Mouse (Mus musculus): ENCODE measurements at regions not wholly inside any gene's neighbourhood (a gene's known extent, or its start where the extent isn't known, plus 50 kb on each side); places are given as distances from the start of the nearest gene placed in this dataset.

DNA sequence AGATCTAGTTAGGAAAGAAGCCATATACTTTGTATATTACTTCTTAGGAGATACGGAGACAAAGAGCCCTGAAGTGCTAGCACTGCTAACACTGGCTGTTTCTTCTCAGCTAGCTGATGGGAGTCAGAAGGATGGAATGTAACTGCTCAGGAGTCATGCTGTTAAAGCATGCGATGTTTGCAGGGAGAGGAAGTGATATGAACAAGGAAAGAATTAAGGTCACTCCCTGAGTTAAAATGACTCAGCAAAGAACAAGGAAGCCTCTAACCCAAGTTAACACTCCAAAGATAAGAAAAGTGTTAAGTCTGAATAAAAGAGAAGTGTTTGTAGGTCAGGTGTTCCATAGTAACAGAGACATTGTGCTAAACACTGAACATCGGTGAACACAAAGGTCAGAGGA is 86.9 kb upstream of the Zic3 start:
- H3K27me3 ChIP-seq (ENCODE audit: control insufficient read depth): no peaks in the 10 kb centered on the region
- H3K4me3 ChIP-seq (replicated peaks): no peak overlapping the region
- H3K36me3 ChIP-seq (ENCODE audit: control insufficient read depth): no peaks in the 10 kb centered on the region
- TF ChIP-seq GATA1 (IDR thresholded peaks at IDR 0.05; ENCODE audit: low read length) (no peak), TAL1 (IDR thresholded peaks at IDR 0.05; ENCODE audit: low read length) (no peak)
- no peaks in the 10 kb centered on the region for H3K9me3 ChIP-seq (ENCODE audit: control insufficient read depth, low read length)
- H3K4me1 ChIP-seq (ENCODE audit: control insufficient read depth): no peaks in the 10 kb centered on the region

DNA sequence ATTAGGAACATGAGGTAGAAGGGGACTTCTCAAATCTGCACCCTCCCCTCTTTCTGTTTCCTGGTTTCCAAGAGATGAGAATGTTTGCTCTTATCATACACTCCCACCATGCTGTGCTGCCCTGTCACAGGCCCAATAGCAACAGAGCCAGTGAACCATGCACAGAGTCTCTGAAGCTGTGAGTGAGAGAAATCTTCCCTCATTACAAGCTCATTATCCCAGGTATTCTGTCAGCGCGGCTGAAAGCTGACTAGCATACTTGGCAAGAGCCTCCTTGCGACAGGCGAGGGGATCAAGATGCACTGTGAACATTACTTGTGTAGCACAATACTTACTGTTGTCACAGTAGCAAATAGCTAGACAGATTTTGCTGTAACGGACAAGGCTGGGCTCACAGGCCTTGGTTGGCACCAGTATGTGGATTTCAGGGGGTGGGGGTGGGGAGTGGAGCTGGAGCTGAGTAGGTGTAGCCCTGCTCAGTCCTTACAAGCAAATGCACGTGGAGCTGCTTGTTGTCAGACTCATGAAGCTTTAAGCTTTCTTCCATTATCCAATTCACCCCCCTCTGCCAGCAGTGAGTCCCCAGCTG is 84.2 kb upstream of the Zic3 start:
- TF ChIP-seq TAL1 (IDR thresholded peaks at IDR 0.05; ENCODE audit: low read length) (no peak), GATA1 (IDR thresholded peaks at IDR 0.05; ENCODE audit: low read length) (no peak)
- Histone ChIP-seq H3K4me1 (ENCODE audit: control insufficient read depth) (no peaks in the 10 kb centered on the region), H3K9me3 (ENCODE audit: control insufficient read depth, low read length) (no peaks in the 10 kb centered on the region), H3K36me3 (ENCODE audit: control insufficient read depth) (no peaks in the 10 kb centered on the region), H3K4me3 (replicated peaks) (no peak overlapping the region), H3K27me3 (ENCODE audit: control insufficient read depth) (no peaks in the 10 kb centered on the region)

DNA sequence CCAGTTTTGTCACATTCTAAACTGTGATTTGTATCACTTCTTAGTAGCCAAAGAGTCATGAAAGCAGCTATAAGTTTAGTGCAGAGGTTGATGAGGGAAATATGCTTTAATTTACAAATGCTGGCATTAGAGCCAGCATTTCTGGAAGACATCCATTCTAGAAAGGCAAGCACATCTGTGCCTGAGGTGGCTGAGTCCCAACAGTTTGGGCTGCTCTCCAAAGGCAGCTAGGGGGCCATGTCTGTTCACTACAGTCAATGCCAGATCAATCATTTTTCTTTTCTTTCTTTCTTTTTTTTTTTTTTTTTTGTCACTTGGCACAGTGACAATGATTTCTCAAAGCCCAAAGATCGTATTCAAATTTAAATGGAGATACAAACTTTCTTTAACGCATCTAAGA is 71.6 kb upstream of the Zic3 start:
- Histone ChIP-seq H3K4me1 (ENCODE audit: control insufficient read depth) (no peaks in the 10 kb centered on the region), H3K36me3 (ENCODE audit: control insufficient read depth) (no peaks in the 10 kb centered on the region), H3K4me3 (replicated peaks) (no peak overlapping the region), H3K9me3 (ENCODE audit: control insufficient read depth, low read length) (no peaks in the 10 kb centered on the region), H3K27me3 (ENCODE audit: control insufficient read depth) (no peaks in the 10 kb centered on the region; the same call in 1 of the 2 replicates)
- TF ChIP-seq TAL1 (IDR thresholded peaks at IDR 0.05; ENCODE audit: low read length): no peak
- TF ChIP-seq GATA1 (IDR thresholded peaks at IDR 0.05; ENCODE audit: low read length): no peak

DNA sequence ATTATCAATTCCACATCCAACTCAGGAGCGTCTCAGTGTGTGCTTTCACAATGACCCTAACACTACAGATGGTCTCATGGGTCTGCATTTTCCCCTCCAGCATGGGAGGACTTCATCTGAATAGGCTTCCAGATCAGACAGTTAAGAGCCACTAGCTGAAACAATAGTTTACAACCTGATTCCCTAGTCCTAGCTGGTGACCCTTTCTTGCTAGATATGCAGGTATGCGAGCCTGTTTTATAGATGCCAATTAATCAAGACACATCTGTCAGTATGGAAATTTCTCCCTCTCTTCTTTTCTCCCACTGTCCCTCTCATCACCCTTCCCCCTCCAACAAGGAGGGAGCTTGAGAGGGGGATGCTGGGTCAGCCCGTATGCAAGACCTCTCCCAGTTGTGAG is 71.2 kb upstream of the Zic3 start:
- no peak for TF ChIP-seq GATA1 (IDR thresholded peaks at IDR 0.05; ENCODE audit: low read length)
- no peak for TF ChIP-seq TAL1 (IDR thresholded peaks at IDR 0.05; ENCODE audit: low read length)
- Histone ChIP-seq H3K9me3 (ENCODE audit: control insufficient read depth, low read length) (no peaks in the 10 kb centered on the region), H3K4me3 (replicated peaks) (no peak overlapping the region), H3K27me3 (ENCODE audit: control insufficient read depth) (no peaks in the 10 kb centered on the region; the same call in 1 of the 2 replicates), H3K36me3 (ENCODE audit: control insufficient read depth) (no peaks in the 10 kb centered on the region), H3K4me1 (ENCODE audit: control insufficient read depth) (no peaks in the 10 kb centered on the region)

GRCm38 (mm10) chrX:57954594-57955185 is 67.8 kb upstream of the Zic3 start:
- Histone ChIP-seq H3K9me3 (ENCODE audit: control insufficient read depth, low read length) (no peaks in the 10 kb centered on the region), H3K4me3 (replicated peaks) (no peak overlapping the region), H3K36me3 (ENCODE audit: control insufficient read depth) (no peaks in the 10 kb centered on the region), H3K4me1 (ENCODE audit: control insufficient read depth) (no peaks in the 10 kb centered on the region), H3K27me3 (ENCODE audit: control insufficient read depth) (no peaks in the 10 kb centered on the region; the same call in 1 of the 2 replicates)
- no peak for TF ChIP-seq TAL1 (IDR thresholded peaks at IDR 0.05; ENCODE audit: low read length)
- no peak for TF ChIP-seq GATA1 (IDR thresholded peaks at IDR 0.05; ENCODE audit: low read length)
